Mouse (Mus musculus) lung, embryonic 14.5 days (tissue): ENCODE measurements at regions not wholly inside any gene's neighbourhood (a gene's known extent, or its start where the extent isn't known, plus 50 kb on each side); places are given as distances from the start of the nearest gene placed in this dataset.

ENCODE experiments used
- ATAC-seq: fragments of 200-750 bp; cut with Nextera tagmentation; 2 replicates; pipeline ENCODE4 v1.8.0; 2017; ENCODE audit warnings: mild to moderate bottlenecking, moderate TSS enrichment, moderate library complexity; ENCODE audit not compliant: insufficient read depth
- DNase-seq: peaks from one replicate; pipeline ENCODE4 v3.0.0-alpha.2; 2015
- H3K27ac ChIP-seq: fragments of 300-500 bp; sonication (generic); 2 replicates; pipeline ENCODE4 v1.5.1; 2014; ENCODE audit warnings: low read depth, mild to moderate bottlenecking, moderate library complexity
- H3K27me3 ChIP-seq: fragments of 300-500 bp; sonication (generic); 2 replicates; pipeline ENCODE4 v1.6.1; 2014; ENCODE audit warnings: low read length, control low read depth; ENCODE audit not compliant: insufficient read depth
- H3K36me3 ChIP-seq: fragments of 300-500 bp; sonication (generic); 2 replicates; pipeline ENCODE4 v1.6.1; 2014; ENCODE audit warnings: control low read depth; ENCODE audit not compliant: insufficient read depth
- H3K4me1 ChIP-seq: fragments of 300-500 bp; sonication (generic); 2 replicates; pipeline ENCODE4 v1.6.1; 2014; ENCODE audit warnings: antibody characterized with exemption, control low read depth; ENCODE audit not compliant: insufficient read depth
- H3K4me2 ChIP-seq: fragments of 300-500 bp; sonication (generic); 2 replicates; pipeline ENCODE4 v1.6.1; 2014; ENCODE audit warnings: mild to moderate bottlenecking
- H3K4me3 ChIP-seq: fragments of 300-500 bp; sonication (generic); 2 replicates; pipeline ENCODE4 v1.5.1; 2014; ENCODE audit warnings: low read depth, low read length
- H3K9ac ChIP-seq: fragments of 300-500 bp; sonication (generic); 2 replicates; pipeline ENCODE4 v1.6.1; 2014
- H3K9me3 ChIP-seq: fragments of 300-500 bp; sonication (generic); 2 replicates; pipeline ENCODE4 v1.6.1; 2016; ENCODE audit warnings: low read depth, low read length, control low read depth
- CTCF ChIP-seq: IDR thresholded peaks from 2 replicates; pipeline ENCODE4 v1.5.1; 2016; ENCODE audit warnings: antibody characterized with exemption, low read depth
- WGBS: fragments of 180-500 bp; shearing (Covaris S2); extraction: QIAGEN DNeasy Blood & Tissue Kit; methylation state at CpG from one replicate; pipeline ENCODE4 v1.1.7; 2014; 5-methylcytosine and 5-hydroxymethylcytosine counted together

GRCm38 (mm10) chr10:53165036-53165435 is 172.4 kb upstream of the Pln start:
- H3K27me3 ChIP-seq: no peaks in the 10 kb centered on the region

GRCm38 (mm10) chr10:53167767-53168166 is 169.7 kb upstream of the Pln start:
- 89% methylated on average over 5 of the region's 5 CpGs for WGBS
- Histone ChIP-seq H3K4me3 (no peak overlapping the region), H3K36me3 (no peaks in the 10 kb centered on the region), H3K27me3 (no peaks in the 10 kb centered on the region), H3K27ac (no peak overlapping the region), H3K4me2 (no peak overlapping the region), H3K9me3 (no peaks in the 10 kb centered on the region), H3K4me1 (no peaks in the 10 kb centered on the region), H3K9ac (no peak overlapping the region)
- no peak for DNase-seq
- no peak for TF ChIP-seq CTCF
- ATAC-seq: no peak

More at GRCm38 (mm10) chr10:53165036-53165435, 172.4 kb upstream of the Pln start:
- TF ChIP-seq CTCF: no peak
- no peak for ATAC-seq
- no peak for DNase-seq
- H3K36me3 ChIP-seq: no peaks in the 10 kb centered on the region
- H3K4me2 ChIP-seq: no peak overlapping the region
- 69% methylated on average over 4 of the region's 4 CpGs for WGBS
- no peak overlapping the region for H3K27ac ChIP-seq
- no peak overlapping the region for H3K9ac ChIP-seq
- H3K9me3 ChIP-seq: no peaks in the 10 kb centered on the region
- H3K4me1 ChIP-seq: no peaks in the 10 kb centered on the region
- H3K4me3 ChIP-seq: no peak overlapping the region

GRCm38 (mm10) chr10:53174038-53174564 is 163.4 kb upstream of the Pln start:
- ATAC-seq (no peak), DNase-seq (no peak)
- Histone ChIP-seq H3K4me1 (no peaks in the 10 kb centered on the region), H3K36me3 (no peaks in the 10 kb centered on the region), H3K9me3 (no peaks in the 10 kb centered on the region), H3K27ac (no peak overlapping the region), H3K4me3 (no peak overlapping the region), H3K4me2 (no peak overlapping the region), H3K9ac (no peak overlapping the region), H3K27me3 (no peaks in the 10 kb centered on the region)
- 38% methylated on average over 3 of the region's 3 CpGs for WGBS
- TF ChIP-seq CTCF: no peak

- Histone ChIP-seq H3K9me3 (no peaks in the 10 kb centered on the region), H3K4me2 (no peak overlapping the region), H3K4me1 (no peaks in the 10 kb centered on the region), H3K9ac (no peak overlapping the region), H3K27ac (no peak overlapping the region), H3K27me3 (no peaks in the 10 kb centered on the region), H3K4me3 (no peak overlapping the region), H3K36me3 (no peaks in the 10 kb centered on the region)
- TF ChIP-seq CTCF: no peak
- 70% methylated on average over 2 of the region's 2 CpGs for WGBS
- DNase-seq (no peak), ATAC-seq (no peak)
Measured at GRCm38 (mm10) chr10:53175946-53176345, 161.5 kb upstream of the Pln start.

- H3K9ac ChIP-seq: no peak overlapping the region
- no peak overlapping the region for H3K4me2 ChIP-seq
- 41% methylated on average over 6 of the region's 6 CpGs for WGBS
- no peaks in the 10 kb centered on the region for H3K27me3 ChIP-seq
- H3K36me3 ChIP-seq: no peaks in the 10 kb centered on the region
- H3K4me3 ChIP-seq: no peak overlapping the region
- H3K4me1 ChIP-seq: no peaks in the 10 kb centered on the region
- no peak for TF ChIP-seq CTCF
- H3K27ac ChIP-seq: no peak overlapping the region
- no peak for ATAC-seq
- H3K9me3 ChIP-seq: no peaks in the 10 kb centered on the region
- DNase-seq: no peak
Measured at GRCm38 (mm10) chr10:53178561-53178960, 158.9 kb upstream of the Pln start.

GRCm38 (mm10) chr10:53179109-53179508 is 158.4 kb upstream of the Pln start:
- Histone ChIP-seq H3K4me2 (no peak overlapping the region), H3K4me3 (no peak overlapping the region), H3K4me1 (no peaks in the 10 kb centered on the region), H3K36me3 (no peaks in the 10 kb centered on the region), H3K9ac (no peak overlapping the region), H3K27me3 (no peaks in the 10 kb centered on the region), H3K27ac (no peak overlapping the region), H3K9me3 (no peaks in the 10 kb centered on the region)
- no peak for TF ChIP-seq CTCF
- ATAC-seq (no peak), DNase-seq (no peak)
- WGBS: 30% methylated on average over 6 of the region's 6 CpGs

GRCm38 (mm10) chr10:53180751-53181151 is 156.7 kb upstream of the Pln start:
- H3K36me3 ChIP-seq: no peaks in the 10 kb centered on the region
- ATAC-seq: peak; percentile 17; the same call in 1 of the 2 replicates
- 21% methylated on average over 11 of the region's 11 CpGs for WGBS
- peak overlapping the region; percentile 21; the same call in 1 of the 2 replicates for H3K27ac ChIP-seq
- no peak overlapping the region for H3K9ac ChIP-seq
- no peak overlapping the region for H3K4me3 ChIP-seq
- no peaks in the 10 kb centered on the region for H3K27me3 ChIP-seq
- H3K9me3 ChIP-seq: no peaks in the 10 kb centered on the region
- H3K4me1 ChIP-seq: no peaks in the 10 kb centered on the region
- TF ChIP-seq CTCF: no peak
- peak; percentile 51 for DNase-seq
- peak overlapping the region; percentile 30 for H3K4me2 ChIP-seq

- no peaks in the 10 kb centered on the region for H3K36me3 ChIP-seq
- H3K4me1 ChIP-seq: no peaks in the 10 kb centered on the region
- no peak for DNase-seq
- H3K9me3 ChIP-seq: no peaks in the 10 kb centered on the region
- H3K4me3 ChIP-seq: no peak overlapping the region
- no peaks in the 10 kb centered on the region for H3K27me3 ChIP-seq
- no peak overlapping the region for H3K4me2 ChIP-seq
- no peak overlapping the region for H3K27ac ChIP-seq
- WGBS: 55% methylated on average over 9 of the region's 9 CpGs
- TF ChIP-seq CTCF: no peak
- ATAC-seq: no peak
- H3K9ac ChIP-seq: no peak overlapping the region
Measured at GRCm38 (mm10) chr10:53181413-53181812, 156.1 kb upstream of the Pln start.
